Mouse (Mus musculus) neural tube, embryonic 15.5 days (tissue): ENCODE measurements around the gene Rnf223. TPM values are rescaled to one million over a fixed set of nuclear protein-coding genes. Genes with fewer than 3 reads are reported as not detected.

Source experiments
- polyA plus RNA-seq: library from polyadenylated mRNA; unstranded; fragments of >200 nt; fragmentation: Nextera tagmentation; extraction: Ambion mirVana; gene quantifications from 2 replicates; pipeline ENCODE4 v1.2.1, GENCODE M21; 2015

Rnf223 gene
- polyA plus RNA-seq, 1 experiment from 2014 or later, result 0.37 TPM

Other genes with a start within 250 kb of the Rnf223 start
- 58.5 and 62.7 TPM in 2 replicates for gene Pusl1, start 238.7 kb upstream of the Rnf223 start, polyA plus RNA-seq
- gene Acap3, start 238.7 kb upstream of the Rnf223 start, polyA plus RNA-seq, result 57.7 and 70.3 TPM in 2 replicates
- gene Ube2j2, start 186.7 kb upstream of the Rnf223 start, polyA plus RNA-seq, result 100 and 104 TPM in 2 replicates
- gene C1qtnf12, start 168.2 kb upstream of the Rnf223 start, polyA plus RNA-seq, result 15.3 and 17.2 TPM in 2 replicates
- 31.9 and 35.6 TPM in 2 replicates for gene B3galt6, start 137.9 kb upstream of the Rnf223 start, polyA plus RNA-seq
- 118 and 137 TPM in 2 replicates for gene Sdf4, start 137.6 kb upstream of the Rnf223 start, polyA plus RNA-seq
- gene Tnfrsf4, start 116.7 kb upstream of the Rnf223 start, polyA plus RNA-seq, result 0.19 and 0.89 TPM in 2 replicates
- gene Tnfrsf18, start 104.3 kb upstream of the Rnf223 start, polyA plus RNA-seq, result 1.8 and 3.3 TPM in 2 replicates
- 0.64 TPM in 1 of 2 replicates, not detected in the other for gene Ttll10, start 71.1 kb upstream of the Rnf223 start, polyA plus RNA-seq
- gene 9430015G10Rik, start 20.5 kb upstream of the Rnf223 start, polyA plus RNA-seq, result 23.5 and 27.3 TPM in 2 replicates
- 87.2 and 100 TPM in 2 replicates for gene Agrn, start 67.0 kb downstream of the Rnf223 start, polyA plus RNA-seq
- 3.2 and 9.7 TPM in 2 replicates for gene Isg15, start 70.3 kb downstream of the Rnf223 start, polyA plus RNA-seq
- 4.2 and 6.2 TPM in 2 replicates for gene AW011738, start 72.8 kb downstream of the Rnf223 start, polyA plus RNA-seq
- gene Perm1, start 85.4 kb downstream of the Rnf223 start, polyA plus RNA-seq, result 2.3 and 2.8 TPM in 2 replicates
- gene Plekhn1, start 104.3 kb downstream of the Rnf223 start, polyA plus RNA-seq, result 27.2 and 28.7 TPM in 2 replicates
- gene Noc2l, start 105.5 kb downstream of the Rnf223 start, polyA plus RNA-seq, result 50.4 and 61.6 TPM in 2 replicates
- 1.7 TPM in 2 replicates for gene Samd11, start 125.1 kb downstream of the Rnf223 start, polyA plus RNA-seq
- gene Vmn2r-ps159, start 200.6 kb downstream of the Rnf223 start, polyA plus RNA-seq, result not detected in 2 replicates